Mouse (Mus musculus) MEL (cell line): ENCODE measurements around the gene Lipc.

Source experiments
- CTCF ChIP-seq, 3 experiments: IDR thresholded peaks in 2 of 3; conservative IDR thresholded peaks in 1 of 3; 2 replicates each; pipeline ENCODE4 v1.5.1; 2011 to 2012; ENCODE audit warnings: low read length in 3 of 3, low read depth in 2 of 3, mild to moderate bottlenecking in 2 of 3, improper control_type of control experiment in 1 of 3, inconsistent platforms in 1 of 3, mixed read lengths in 1 of 3, moderate library complexity in 1 of 3; ENCODE audit not compliant: control insufficient read depth in 1 of 3, insufficient read depth in 1 of 3, poor library complexity in 1 of 3, severe bottlenecking in 1 of 3
- MYC ChIP-seq: IDR thresholded peaks from 2 replicates; pipeline ENCODE4 v1.6.1; 2011; ENCODE audit warnings: low read depth, mild to moderate bottlenecking, low read length, improper control_type of control experiment, moderate library complexity
- SMC3 ChIP-seq: IDR thresholded peaks from 2 replicates; pipeline ENCODE4 v1.6.1; 2011; ENCODE audit warnings: low read depth, low read length, improper control_type of control experiment
- ZC3H11A ChIP-seq: IDR thresholded peaks from 2 replicates; pipeline ENCODE4 v1.6.1; 2012; ENCODE audit warnings: low read depth, mild to moderate bottlenecking, inconsistent platforms, low read length, improper control_type of control experiment
- ZNF384 ChIP-seq: IDR thresholded peaks from 2 replicates; pipeline ENCODE4 v1.6.1; 2012; ENCODE audit warnings: low read depth, mild to moderate bottlenecking, inconsistent platforms, low read length, improper control_type of control experiment

DNA sequence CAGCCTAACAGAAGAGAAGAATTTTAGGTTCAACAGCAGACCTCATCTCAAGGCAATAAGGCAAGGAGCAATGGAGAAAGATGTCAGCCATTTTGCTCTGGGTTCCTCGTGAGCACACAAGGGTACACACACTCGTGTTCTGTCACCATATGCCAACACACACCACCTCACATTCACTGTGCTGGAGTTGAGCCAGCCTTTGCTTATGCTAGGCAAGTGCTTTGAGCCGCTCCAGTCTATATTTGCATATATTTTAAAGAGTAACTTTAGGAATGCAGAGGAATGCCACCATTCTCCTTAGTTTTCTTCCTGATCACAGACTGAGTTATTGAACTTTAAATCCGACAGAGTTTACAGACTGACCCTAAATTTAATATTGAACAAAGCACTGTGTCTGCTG, 161.4 kb downstream of the Lipc start:
- no peak for TF ChIP-seq CTCF (IDR thresholded peaks at IDR 0.05 in 2 of 3, conservative IDR thresholded peaks at IDR 0.05 in 1 of 3; ENCODE audit: control insufficient read depth in 1 of 3, insufficient read depth in 1 of 3, low read depth in 2 of 3, low read length in 3 of 3, poor library complexity in 1 of 3, severe bottlenecking in 1 of 3)
- TF ChIP-seq SMC3, result no peak
- TF ChIP-seq ZNF384, result no peak
- no peak for TF ChIP-seq MYC
- no peak for TF ChIP-seq ZC3H11A
